Mouse (Mus musculus): ENCODE measurements around the gene Taar7a.

Taar7a gene

GRCm38 (mm10) chr10:23948026-23948425 lies 45.3 kb downstream of the Taar7a start:
- DNase-seq (ENCODE audit: low spot score in 2 of 2): no peak

- no peak for DNase-seq (ENCODE audit: low spot score in 2 of 2)
Observed at GRCm38 (mm10) chr10:23942465-23942864, 50.8 kb downstream of the Taar7a start.
